Mouse (Mus musculus) erythroblast, embryonic 14.5 days (primary cell): ENCODE measurements around the gene Znfx1.

Source experiments
- GATA1 ChIP-seq: IDR thresholded peaks from 2 replicates; pipeline ENCODE4 v1.6.1; 2012; ENCODE audit warnings: low read length, inconsistent platforms, mixed read lengths
- TAL1 ChIP-seq: IDR thresholded peaks from 3 replicates; pipeline ENCODE4 v1.6.1; 2012; ENCODE audit warnings: low read length, inconsistent platforms, mixed read lengths

DNA sequence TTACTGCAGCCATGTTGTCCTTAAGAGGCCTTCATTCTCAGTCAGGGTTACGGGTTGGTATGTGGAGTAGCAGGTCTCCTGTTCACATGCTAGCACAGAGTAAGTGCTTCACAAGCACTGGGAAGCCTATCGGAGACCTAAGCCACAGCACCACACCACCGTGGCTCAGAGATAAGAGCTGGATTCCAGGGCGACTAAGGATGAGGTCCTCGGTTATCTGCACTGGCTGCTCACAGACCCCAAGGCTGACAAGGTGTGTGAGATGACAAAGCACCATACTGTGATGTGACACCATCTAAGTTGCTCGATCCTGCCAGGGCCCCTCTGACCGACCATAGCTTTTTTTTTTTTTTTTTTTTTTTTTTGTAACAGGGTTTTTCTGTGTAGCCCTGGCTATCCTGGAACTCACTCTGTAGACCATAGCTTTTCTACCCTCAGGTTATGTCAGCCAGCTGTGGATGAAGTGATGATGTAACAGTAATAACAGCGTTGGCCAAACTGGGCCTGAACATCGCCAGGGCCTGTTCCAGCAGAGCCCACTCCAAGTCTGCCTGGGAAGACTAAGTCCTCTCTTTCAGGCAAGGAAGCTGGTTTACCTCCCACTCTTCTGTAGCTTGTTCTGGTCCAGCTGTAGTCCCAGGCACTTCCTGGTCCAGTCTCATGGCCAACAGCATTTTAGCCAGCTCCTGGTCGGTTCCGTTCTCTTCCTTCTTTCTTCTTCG, 19.3 kb downstream of the Znfx1 start:
- TF ChIP-seq GATA1, result peak; percentile 99
- peak; percentile 98 for TF ChIP-seq TAL1
